Mouse (Mus musculus): ENCODE data around the gene Tas2r110.

Gene Tas2r110

GRCm38 (mm10) chr6:132867708-132868107 is at the start of gene Tas2r110:
TSS of gene Tas2r110 (plus strand) at chr6:132868008.
- DNase-seq (ENCODE audit: low read depth, low spot score) = no peak

DNA sequence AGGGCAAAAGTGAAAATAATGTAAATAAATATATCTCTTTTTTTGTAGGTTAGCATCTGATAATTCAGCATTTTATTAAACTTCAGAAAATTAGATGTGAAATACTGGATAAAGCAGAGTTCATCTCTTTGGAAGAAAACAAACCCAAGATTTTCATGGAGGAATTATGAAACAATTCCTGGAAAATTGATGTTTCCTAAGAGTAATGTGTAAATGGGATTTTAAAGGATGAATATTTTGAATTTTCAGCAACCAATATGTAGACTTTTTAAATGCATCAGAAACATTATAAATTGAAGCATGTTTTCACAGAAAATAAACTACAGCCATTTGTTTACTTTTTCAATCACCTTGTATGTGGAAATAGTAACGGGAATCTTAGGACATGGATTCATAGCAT is 21.0 kb upstream of the Tas2r110 start, which contains the start of gene Tas2r123:
Tas2r123 (plus strand) TSS at position 301 of the 400 bp plus-strand sequence.
- no peak for DNase-seq (ENCODE audit: low read depth, low spot score)

DNA sequence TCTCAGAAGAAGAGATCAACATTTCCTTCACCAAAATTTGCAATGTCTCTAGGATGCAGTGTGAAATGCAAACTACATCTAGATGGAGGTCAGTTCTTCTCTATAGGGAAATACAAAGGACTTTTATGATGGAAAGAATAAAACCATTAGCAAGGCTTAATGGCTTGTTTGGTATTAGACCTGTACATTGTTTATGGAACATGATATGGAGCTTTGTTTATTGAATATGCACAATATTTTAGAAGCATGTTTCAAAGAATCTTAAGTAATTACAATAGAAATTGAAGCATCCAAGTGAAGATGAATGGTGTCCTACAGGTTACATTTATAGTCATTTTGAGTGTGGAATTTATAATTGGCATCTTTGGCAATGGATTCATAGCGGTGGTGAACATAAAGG is 12.7 kb upstream of the Tas2r110 start, which contains the start of gene Tas2r116:
Tas2r116 (plus strand) TSS at position 301 of the 400 bp plus-strand sequence.
- DNase-seq (ENCODE audit: low read depth, low spot score) = no peak

DNA sequence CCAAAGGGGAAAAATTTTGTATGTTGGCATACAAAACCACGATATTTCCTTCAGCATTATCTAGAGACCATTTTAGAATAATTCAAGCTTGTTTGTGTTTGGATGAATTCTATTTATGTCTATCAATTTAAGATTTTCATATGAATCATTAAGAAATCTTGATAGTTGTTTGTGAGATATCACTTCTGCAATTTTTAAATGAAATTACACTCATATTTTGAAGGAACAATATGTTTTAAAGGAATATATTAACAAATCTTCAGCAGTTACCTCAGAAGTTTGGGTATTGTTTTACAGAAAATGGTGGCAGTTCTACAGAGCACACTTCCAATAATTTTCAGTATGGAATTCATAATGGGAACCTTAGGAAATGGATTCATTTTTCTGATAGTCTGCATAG is 24.9 kb downstream of the Tas2r110 start, which contains the start of gene Tas2r113:
Tas2r113 (plus strand) TSS at position 301 of the 400 bp plus-strand sequence.
- DNase-seq (ENCODE audit: low read depth, low spot score) = no peak

- no peak for DNase-seq (ENCODE audit: low read depth, low spot score)
Measured at GRCm38 (mm10) chr6:132909351-132909750, 41.5 kb downstream of the Tas2r110 start, which contains the start of gene Tas2r125. TSS of gene Tas2r125 (plus strand) at chr6:132909651.

Data from telencephalon, adult 2 months (tissue).